Mouse (Mus musculus) forebrain, embryonic 14.5 days (tissue): ENCODE data around the gene Hps5. TPM values are rescaled to one million over a fixed set of nuclear protein-coding genes. Genes with fewer than 3 reads are reported as not detected.
"Not testable (repeated sequence)": the region's sequence is repeated elsewhere in the genome, so short reads cannot be mapped to it uniquely, and the experiment has no call there.

Experiments used
- ATAC-seq: fragments of 200-750 bp; cut with Nextera tagmentation; 2 replicates; pipeline ENCODE4 v1.8.0; 2017; ENCODE audit warnings: mild to moderate bottlenecking, moderate library complexity
- DNase-seq: peaks from one replicate; pipeline ENCODE4 v3.0.0-alpha.2; 2015; ENCODE audit warnings: low spot score
- H3K27ac ChIP-seq: fragments of 300-500 bp; sonication (generic); 2 replicates; pipeline ENCODE4 v1.5.1; 2014; ENCODE audit warnings: low read depth, mild to moderate bottlenecking, control low read depth, low read length, moderate library complexity
- H3K27me3 ChIP-seq: fragments of 300-500 bp; sonication (generic); replicated peaks from 2 replicates; pipeline ENCODE4 v1.6.1; 2014; ENCODE audit warnings: low read length, control low read depth, mixed read lengths; ENCODE audit not compliant: control insufficient read depth, insufficient read depth
- H3K36me3 ChIP-seq: fragments of 300-500 bp; sonication (generic); 2 replicates; pipeline ENCODE4 v1.6.1; 2014; ENCODE audit warnings: low read length, control low read depth; ENCODE audit not compliant: control insufficient read depth, insufficient read depth
- H3K4me1 ChIP-seq: fragments of 300-500 bp; sonication (generic); 2 replicates; pipeline ENCODE4 v1.6.1; 2014; ENCODE audit warnings: antibody characterized with exemption, low read length, control low read depth; ENCODE audit not compliant: control insufficient read depth, insufficient read depth
- H3K4me2 ChIP-seq: fragments of 300-500 bp; sonication (generic); 2 replicates; pipeline ENCODE4 v1.6.1; 2014; ENCODE audit warnings: mild to moderate bottlenecking, control low read depth, low read length
- H3K4me3 ChIP-seq: fragments of 300-500 bp; sonication (generic); 2 replicates; pipeline ENCODE4 v1.5.1; 2014; ENCODE audit warnings: low read depth, low read length, control low read depth
- H3K9ac ChIP-seq: fragments of 300-500 bp; sonication (generic); 2 replicates; pipeline ENCODE4 v1.6.1; 2014; ENCODE audit warnings: mild to moderate bottlenecking, low read length, control low read depth, moderate library complexity
- H3K9me3 ChIP-seq: fragments of 300-500 bp; sonication (generic); replicated peaks from 2 replicates; pipeline ENCODE4 v1.6.1; 2016; ENCODE audit warnings: low read length, control low read depth, mixed read lengths; ENCODE audit not compliant: control insufficient read depth
- WGBS: fragments of 180-500 bp; shearing (Covaris S2); extraction: QIAGEN DNeasy Blood & Tissue Kit; methylation state at CpG from one replicate; pipeline ENCODE4 v1.1.7; 2014; 5-methylcytosine and 5-hydroxymethylcytosine counted together
- polyA plus RNA-seq: library from polyadenylated mRNA; unstranded; fragments of >200 nt; fragmentation: Nextera tagmentation; extraction: Ambion mirVana; gene quantifications from 2 replicates; pipeline ENCODE4 v1.2.1, GENCODE M21; 2014

Hps5 gene
- polyA plus RNA-seq, 1 experiment from 2014 or later, result 10.1 TPM

GRCm38 (mm10) chr7:46831693-46832092 is 35.8 kb upstream of the Hps5 start:
- WGBS, result 86% methylated on average over 8 of the region's 8 CpGs
- ATAC-seq, result no peak

GRCm38 (mm10) chr7:46830799-46831590 is 35.1 kb upstream of the Hps5 start:
- Histone ChIP-seq H3K4me3 (no peak overlapping the region), H3K4me2 (no peak overlapping the region), H3K36me3 (no peaks in the 10 kb centered on the region), H3K4me1 (no peaks in the 10 kb centered on the region), H3K27ac (no peak overlapping the region), H3K9me3 (no peaks in the 10 kb centered on the region), H3K9ac (no peak overlapping the region), H3K27me3 (no peaks in the 10 kb centered on the region)
- ATAC-seq (no peak), DNase-seq (no peak)
- 83% methylated on average over 13 of the region's 13 CpGs for WGBS

More at GRCm38 (mm10) chr7:46831693-46832092, 35.8 kb upstream of the Hps5 start:
- Histone ChIP-seq H3K9me3 (no peaks in the 10 kb centered on the region), H3K36me3 (no peaks in the 10 kb centered on the region), H3K9ac (no peak overlapping the region), H3K27ac (no peak overlapping the region), H3K4me3 (no peak overlapping the region), H3K4me1 (no peaks in the 10 kb centered on the region), H3K27me3 (no peaks in the 10 kb centered on the region), H3K4me2 (no peak overlapping the region)
- DNase-seq, result no peak

GRCm38 (mm10) chr7:46829911-46830310 is 34.0 kb upstream of the Hps5 start:
- no peak overlapping the region for H3K27ac ChIP-seq
- no peaks in the 10 kb centered on the region for H3K36me3 ChIP-seq
- H3K9ac ChIP-seq, result no peak overlapping the region
- no peaks in the 10 kb centered on the region for H3K27me3 ChIP-seq
- ATAC-seq, result no peak
- 91% methylated on average over 12 of the region's 12 CpGs for WGBS
- H3K9me3 ChIP-seq, result no peaks in the 10 kb centered on the region
- DNase-seq, result no peak
- H3K4me3 ChIP-seq, result no peak overlapping the region
- H3K4me1 ChIP-seq, result no peaks in the 10 kb centered on the region
- no peak overlapping the region for H3K4me2 ChIP-seq

GRCm38 (mm10) chr7:46827803-46828184 is 31.9 kb upstream of the Hps5 start:
- Histone ChIP-seq H3K9ac (no peak overlapping the region), H3K4me1 (no peaks in the 10 kb centered on the region), H3K27me3 (no peaks in the 10 kb centered on the region), H3K36me3 (peaks cover 15% of the 10 kb centered on the region), H3K4me3 (no peak overlapping the region), H3K27ac (no peak overlapping the region), H3K9me3 (no peaks in the 10 kb centered on the region), H3K4me2 (no peak overlapping the region)
- ATAC-seq (no peak), DNase-seq (no peak)
- WGBS, result 88% methylated on average over 2 of the region's 2 CpGs

- WGBS, result 76% methylated on average over 20 of the region's 20 CpGs
- no peak overlapping the region for H3K4me3 ChIP-seq
- H3K4me2 ChIP-seq, result no peak overlapping the region
- H3K4me1 ChIP-seq, result no peaks in the 10 kb centered on the region
- no peak for DNase-seq
- ATAC-seq, result no peak
- H3K36me3 ChIP-seq, result peaks cover 21% of the 10 kb centered on the region
- no peaks in the 10 kb centered on the region for H3K27me3 ChIP-seq
- no peak overlapping the region for H3K9ac ChIP-seq
- H3K9me3 ChIP-seq, result no peaks in the 10 kb centered on the region
- H3K27ac ChIP-seq, result no peak overlapping the region
These were observed 31.4 kb upstream of the Hps5 start for GRCm38 (mm10) chr7:46827046-46827802.

- ATAC-seq, H3K4me3 ChIP-seq, H3K27me3 ChIP-seq, DNase-seq, H3K4me2 ChIP-seq, H3K27ac ChIP-seq, H3K9me3 ChIP-seq, H3K4me1 ChIP-seq, H3K9ac ChIP-seq: not testable (repeated sequence)
- 88% methylated on average over 15 of the region's 15 CpGs for WGBS
- peaks cover 75% of the 10 kb centered on the region for H3K36me3 ChIP-seq
These were observed 25.2 kb upstream of the Hps5 start for GRCm38 (mm10) chr7:46820876-46821632.

GRCm38 (mm10) chr7:46814012-46814411 is 18.1 kb upstream of the Hps5 start:
- DNase-seq (no peak), ATAC-seq (no peak)
- no peaks in the 10 kb centered on the region for H3K9me3 ChIP-seq
- H3K9ac ChIP-seq, result no peak overlapping the region
- peaks cover 83% of the 10 kb centered on the region for H3K36me3 ChIP-seq
- no peak overlapping the region for H3K4me3 ChIP-seq
- H3K27ac ChIP-seq, result no peak overlapping the region
- H3K27me3 ChIP-seq, result no peaks in the 10 kb centered on the region
- no peak overlapping the region for H3K4me2 ChIP-seq
- 90% methylated on average over 4 of the region's 4 CpGs for WGBS
- no peaks in the 10 kb centered on the region for H3K4me1 ChIP-seq

- Histone ChIP-seq H3K27me3 (no peaks in the 10 kb centered on the region), H3K4me1 (no peaks in the 10 kb centered on the region), H3K9me3 (no peaks in the 10 kb centered on the region), H3K4me2 (no peak overlapping the region), H3K4me3 (no peak overlapping the region), H3K36me3 (peaks cover 76% of the 10 kb centered on the region), H3K9ac (no peak overlapping the region), H3K27ac (no peak overlapping the region)
- DNase-seq (no peak), ATAC-seq (no peak)
- WGBS, result 96% methylated on average over 6 of the region's 6 CpGs
These were observed 14.5 kb upstream of the Hps5 start for GRCm38 (mm10) chr7:46810325-46810724.
